8 mouse cellular contexts compared by ENCODE assay signal in the genomic region with DNA sequence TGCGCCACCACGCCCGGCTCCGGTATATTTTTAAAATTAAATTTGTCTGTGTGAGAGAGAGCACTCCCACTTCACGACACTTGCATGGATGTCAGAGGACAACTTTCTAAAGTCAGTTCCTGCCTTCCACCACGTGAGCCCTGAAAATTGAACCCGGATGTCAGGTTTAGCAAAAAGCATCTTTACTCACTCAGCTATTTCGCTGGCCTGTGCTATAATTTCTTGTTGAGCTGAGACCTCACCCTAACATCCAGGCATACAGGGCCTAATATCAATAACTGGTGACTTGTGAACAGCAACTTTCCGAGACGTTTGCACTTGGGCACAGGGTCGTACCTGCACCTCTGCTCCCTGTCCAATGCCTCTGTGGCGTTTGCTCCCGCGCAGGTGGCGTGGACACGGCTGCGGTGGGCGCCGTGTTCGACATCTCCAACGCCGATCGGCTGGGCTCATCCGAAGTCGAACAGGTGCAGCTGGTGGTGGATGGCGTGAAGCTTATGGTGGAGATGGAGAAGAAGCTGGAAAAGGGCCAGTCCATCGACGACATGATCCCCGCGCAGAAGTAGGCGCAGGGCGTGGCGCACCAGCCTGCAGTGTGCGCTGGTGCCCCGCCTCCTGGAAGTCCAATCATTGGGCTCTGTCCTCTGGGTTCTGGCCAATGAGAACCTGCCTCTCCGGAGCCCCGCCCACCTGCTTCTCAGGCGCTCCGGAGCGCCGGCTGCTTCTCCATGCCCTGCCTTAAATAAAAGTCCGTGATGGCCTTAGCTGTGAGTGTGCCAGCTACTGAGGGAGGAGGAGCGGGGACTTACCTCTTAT. TPM values are rescaled to one million over a fixed set of nuclear protein-coding genes. Genes with fewer than 3 reads are reported as not detected.
DNase-seq lines count a peak whose midpoint lies in the region; ATAC-seq lines count a peak whose summit lies in the region.

No protein-coding gene starts in this region.

- intact Hi-C loops in left cerebral cortex, postnatal 4 days (cut with DNase I), result no loop called here

- peak overlapping the region; percentile 67 for H3K4me2 ChIP-seq in midbrain, embryonic 12.5 days (replicated peaks)

- peak; percentile 95 for DNase-seq in adrenal gland, postnatal 14 days
- peak; percentile 89 for DNase-seq in embryonic facial prominence, embryonic 10.5 days (ENCODE audit: low spot score)
- DNase-seq in kidney, adult 11 months, result peak; percentile 87
- peak; percentile 91 for DNase-seq in left cerebral cortex, postnatal 4 days
- DNase-seq in skeletal muscle tissue, adult 2 months (ENCODE audit: low read depth, low spot score), result peak; percentile 80
- no peak for DNase-seq in MN1 (ENCODE audit: low spot score)

- H3K27me3 ChIP-seq in embryonic facial prominence, embryonic 10.5 days (replicated peaks; ENCODE audit: low read depth, poor library complexity, severe bottlenecking), result peaks cover 70% of the 10 kb centered on the region
- H3K27me3 ChIP-seq in midbrain, embryonic 12.5 days, result peaks cover 71% of the 10 kb centered on the region

- 13% methylated on average over 43 of the region's 43 CpGs for WGBS in embryonic facial prominence, embryonic 10.5 days
- 15% methylated on average over 43 of the region's 43 CpGs for WGBS in midbrain, embryonic 12.5 days

- H3K36me3 ChIP-seq in embryonic facial prominence, embryonic 10.5 days (replicated peaks), result peaks cover 14% of the 10 kb centered on the region
- peaks cover 12% of the 10 kb centered on the region for H3K36me3 ChIP-seq in midbrain, embryonic 12.5 days

- H3K4me1 ChIP-seq in embryonic facial prominence, embryonic 10.5 days, result peaks cover 13% of the 10 kb centered on the region
- H3K4me1 ChIP-seq in midbrain, embryonic 12.5 days, result 0 out of 2 replicates have a peak, but pooled peaks cover 2% of the 10 kb centered on the region

- H3K27ac ChIP-seq in embryonic facial prominence, embryonic 10.5 days (replicated peaks), result no peak overlapping the region
- H3K27ac ChIP-seq in midbrain, embryonic 12.5 days (replicated peaks), result no peak overlapping the region

- H3K9ac ChIP-seq in midbrain, embryonic 12.5 days (replicated peaks), result peak overlapping the region; percentile 37; the same call in 1 of the 2 replicates

- ATAC-seq in granulocyte monocyte progenitor cell, adult 5-6 weeks (replicated peaks; ENCODE audit: poor library complexity, severe bottlenecking), result peak; percentile 92
- ATAC-seq in midbrain, embryonic 12.5 days (ENCODE audit: low FRiP score, low read depth), result peak; percentile 98

- H3K9me3 ChIP-seq in embryonic facial prominence, embryonic 10.5 days, result 0 out of 2 replicates have a peak, but pooled peaks cover 5% of the 10 kb centered on the region
- H3K9me3 ChIP-seq in midbrain, embryonic 12.5 days, result no peaks in the 10 kb centered on the region

- H3K4me3 ChIP-seq in embryonic facial prominence, embryonic 10.5 days, result peak overlapping the region; percentile 52
- H3K4me3 ChIP-seq in midbrain, embryonic 12.5 days, result peak overlapping the region; percentile 41

RNA-seq across cellular contexts. Expression of a gene that starts 16.5 kb away (rescaled TPM):
- total RNA-seq in adrenal gland, postnatal 14 days (2021), result 0.74 and 0.79 TPM in 2 replicates
- polyA plus RNA-seq in embryonic facial prominence, embryonic 10.5 days (2016; fragmentation: Nextera tagmentation; extraction: Ambion mirVana), result 0.20 TPM in 1 of 2 replicates, not detected in the other
- total RNA-seq in granulocyte monocyte progenitor cell, adult 5-6 weeks (2014; fragmentation: Nextera tagmentation), result 0.85 TPM in 1 of 2 replicates, not detected in the other
- total RNA-seq in granulocyte monocyte progenitor cell, adult 5-6 weeks (2017), result 1.5 and 3.0 TPM in 2 replicates
- not detected for total RNA-seq in left cerebral cortex, postnatal 4 days (2021)
- 0.12 TPM in 1 of 2 replicates, not detected in the other for polyA plus RNA-seq in midbrain, embryonic 12.5 days (2016; fragmentation: Nextera tagmentation; extraction: Ambion mirVana)

RNA-seq across cellular contexts. Expression of a gene that starts 17.1 kb away (rescaled TPM):
- 1.3 and 2.7 TPM in 2 replicates for total RNA-seq in adrenal gland, postnatal 14 days (2021)
- 7.9 and 8.8 TPM in 2 replicates for polyA plus RNA-seq in embryonic facial prominence, embryonic 10.5 days (2016; fragmentation: Nextera tagmentation; extraction: Ambion mirVana)
- not detected in 2 replicates for total RNA-seq in granulocyte monocyte progenitor cell, adult 5-6 weeks (2014; fragmentation: Nextera tagmentation)
- total RNA-seq in granulocyte monocyte progenitor cell, adult 5-6 weeks (2017), result not detected in 2 replicates
- total RNA-seq in left cerebral cortex, postnatal 4 days (2021), result 1 to 10 TPM; 1.2 to 1.3 TPM
- 1.1 and 2.7 TPM in 2 replicates for polyA plus RNA-seq in midbrain, embryonic 12.5 days (2016; fragmentation: Nextera tagmentation; extraction: Ambion mirVana)

RNA-seq across cellular contexts. Expression of a gene that starts 37.6 kb away (rescaled TPM):
- total RNA-seq in adrenal gland, postnatal 14 days (2021), result 45.1 and 45.2 TPM in 2 replicates
- polyA plus RNA-seq in embryonic facial prominence, embryonic 10.5 days (2016; fragmentation: Nextera tagmentation; extraction: Ambion mirVana), result 7.1 and 8.0 TPM in 2 replicates
- total RNA-seq in granulocyte monocyte progenitor cell, adult 5-6 weeks (2014; fragmentation: Nextera tagmentation), result 9.1 and 10.8 TPM in 2 replicates
- 2.5 and 3.8 TPM in 2 replicates for total RNA-seq in granulocyte monocyte progenitor cell, adult 5-6 weeks (2017)
- 100 to 1,000 TPM; 118 to 119 TPM for total RNA-seq in left cerebral cortex, postnatal 4 days (2021)
- polyA plus RNA-seq in midbrain, embryonic 12.5 days (2016; fragmentation: Nextera tagmentation; extraction: Ambion mirVana), result 16.4 and 20.9 TPM in 2 replicates

RNA-seq across cellular contexts. Expression of a gene that starts 39.2 kb away (rescaled TPM):
- 28.2 and 30.2 TPM in 2 replicates for total RNA-seq in adrenal gland, postnatal 14 days (2021)
- 28.1 and 28.8 TPM in 2 replicates for polyA plus RNA-seq in embryonic facial prominence, embryonic 10.5 days (2016; fragmentation: Nextera tagmentation; extraction: Ambion mirVana)
- 10.7 and 26.9 TPM in 2 replicates for total RNA-seq in granulocyte monocyte progenitor cell, adult 5-6 weeks (2014; fragmentation: Nextera tagmentation)
- 29.8 and 31.9 TPM in 2 replicates for total RNA-seq in granulocyte monocyte progenitor cell, adult 5-6 weeks (2017)
- total RNA-seq in left cerebral cortex, postnatal 4 days (2021), result 10 to 100 TPM; 46.1 to 62.8 TPM
- polyA plus RNA-seq in midbrain, embryonic 12.5 days (2016; fragmentation: Nextera tagmentation; extraction: Ambion mirVana), result 27.5 and 30.3 TPM in 2 replicates

RNA-seq across cellular contexts. Expression of a gene that starts 42.1 kb away (rescaled TPM):
- total RNA-seq in adrenal gland, postnatal 14 days (2021), result 21.8 and 22.0 TPM in 2 replicates
- polyA plus RNA-seq in embryonic facial prominence, embryonic 10.5 days (2016; fragmentation: Nextera tagmentation; extraction: Ambion mirVana), result 1.2 and 1.3 TPM in 2 replicates
- total RNA-seq in granulocyte monocyte progenitor cell, adult 5-6 weeks (2014; fragmentation: Nextera tagmentation), result 1.0 and 2.5 TPM in 2 replicates
- 0.95 TPM in 1 of 2 replicates, not detected in the other for total RNA-seq in granulocyte monocyte progenitor cell, adult 5-6 weeks (2017)
- total RNA-seq in left cerebral cortex, postnatal 4 days (2021), result under 1 TPM; 0.42 to 0.46 TPM
- 0.42 and 0.61 TPM in 2 replicates for polyA plus RNA-seq in midbrain, embryonic 12.5 days (2016; fragmentation: Nextera tagmentation; extraction: Ambion mirVana)
